Mouse (Mus musculus) spleen, adult 2 months (tissue): ENCODE results near the gene Caln1.

Source experiments
- CTCF ChIP-seq: fragments of 200-500 bp; IDR thresholded peaks from 2 replicates; pipeline ENCODE4 v1.5.1; 2011; ENCODE audit warnings: mild to moderate bottlenecking, inconsistent platforms; ENCODE audit not compliant: insufficient read depth, insufficient read length, insufficient replicate concordance; ENCODE audit errors: extremely low read depth
- POLR2A ChIP-seq: fragments of 200-500 bp; IDR thresholded peaks from 2 replicates; pipeline ENCODE4 v1.6.1; 2011; ENCODE audit warnings: low read depth, low read length, inconsistent platforms

DNA sequence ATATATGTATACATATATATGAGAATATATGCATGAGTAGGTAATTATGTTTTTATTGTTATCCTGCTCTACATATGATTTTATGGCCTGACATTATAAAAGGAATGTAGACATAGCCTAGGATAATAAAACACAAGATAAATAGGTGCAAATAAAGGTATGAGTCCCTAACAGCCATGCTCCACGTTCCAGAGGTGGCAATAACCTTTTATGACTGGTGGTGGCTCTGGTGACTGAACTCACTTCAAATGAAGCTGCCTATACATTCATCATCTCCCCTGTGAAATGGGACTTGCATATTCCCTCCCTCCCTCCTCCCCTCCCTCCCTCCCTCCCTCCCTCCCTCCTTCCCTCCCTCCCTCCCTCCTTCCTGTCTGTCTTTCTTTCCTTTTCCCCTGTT, 111.0 kb downstream of the Caln1 start:
- TF ChIP-seq CTCF (no peak), POLR2A (no peak)
